Mouse (Mus musculus) G1E (cell line): ENCODE results near the gene Agl. TPM values are rescaled to one million over a fixed set of nuclear protein-coding genes. Genes with fewer than 3 reads are reported as not detected.

Experiments
- ATAC-seq: 2 replicates; pipeline ENCODE4 v1.8.0; 2016; ENCODE audit warnings: mild to moderate bottlenecking; ENCODE audit not compliant: insufficient number of reproducible peaks, poor library complexity, low FRiP score, severe bottlenecking; ENCODE audit errors: extremely low read depth
- DNase-seq: peaks from one replicate; pipeline ENCODE4 v3.0.0; 2012; ENCODE audit warnings: low spot score
- H3K27me3 ChIP-seq: 2 replicates; pipeline ENCODE4 v1.6.1; 2012; ENCODE audit warnings: mild to moderate bottlenecking, low read length, inconsistent platforms; ENCODE audit not compliant: insufficient read depth
- H3K36me3 ChIP-seq: replicated peaks from 2 replicates; pipeline ENCODE3; 2012; ENCODE audit warnings: mild to moderate bottlenecking, inconsistent platforms
- H3K4me1 ChIP-seq: 2 replicates; pipeline ENCODE4 v1.6.1; 2012; ENCODE audit warnings: low read depth, low read length, inconsistent platforms, mixed read lengths; ENCODE audit not compliant: insufficient read depth
- H3K4me3 ChIP-seq: 2 replicates; pipeline ENCODE4 v1.5.1; 2012; ENCODE audit warnings: low read depth, mild to moderate bottlenecking, inconsistent platforms, low read length, moderate library complexity, mixed read lengths
- H3K9me3 ChIP-seq: replicated peaks from 2 replicates; pipeline ENCODE4 v1.6.1; 2012; ENCODE audit warnings: inconsistent platforms
- CTCF ChIP-seq: IDR thresholded peaks from 2 replicates; pipeline ENCODE4 v1.5.1; 2012; ENCODE audit warnings: low read depth, low read length, inconsistent platforms, mixed read lengths
- GATA1 ChIP-seq: IDR thresholded peaks from 2 replicates; pipeline ENCODE4 v1.6.1; 2012; ENCODE audit warnings: borderline replicate concordance, low read length, inconsistent platforms, mixed read lengths
- GATA2 ChIP-seq: IDR thresholded peaks from 2 replicates; pipeline ENCODE4 v1.6.1; 2012; ENCODE audit warnings: low read depth, low read length, inconsistent platforms, borderline replicate concordance
- POLR2AphosphoS5 ChIP-seq: IDR thresholded peaks from 2 replicates; pipeline ENCODE4 v1.6.1; 2012; ENCODE audit warnings: low read depth, low read length, inconsistent platforms; ENCODE audit not compliant: insufficient replicate concordance
- TAL1 ChIP-seq: conservative IDR thresholded peaks from 2 replicates; pipeline ENCODE4 v1.6.1; 2012; ENCODE audit warnings: low read depth, low read length, inconsistent platforms, mixed read lengths
- polyA plus RNA-seq: library from polyadenylated mRNA; stranded (reverse); fragments of >175 nt; gene quantifications from 2 replicates; pipeline ENCODE4 v1.2.3, GENCODE M21; 2012
- total RNA-seq, 2 experiments: library from RNA; stranded (forward) in 1 of 2; stranded (reverse) in 1 of 2; fragments of 200-1000 nt in 1 of 2; fragments of >200 nt in 1 of 2; fragmentation: Nextera tagmentation in 1 of 2; gene quantifications; 2 replicates each; pipeline ENCODE4 v1.2.3; 2014 to 2017

Agl gene
- total and polyA plus RNA-seq, 3 experiments = 1.7 to 33.6 (median 15.1) TPM

DNA sequence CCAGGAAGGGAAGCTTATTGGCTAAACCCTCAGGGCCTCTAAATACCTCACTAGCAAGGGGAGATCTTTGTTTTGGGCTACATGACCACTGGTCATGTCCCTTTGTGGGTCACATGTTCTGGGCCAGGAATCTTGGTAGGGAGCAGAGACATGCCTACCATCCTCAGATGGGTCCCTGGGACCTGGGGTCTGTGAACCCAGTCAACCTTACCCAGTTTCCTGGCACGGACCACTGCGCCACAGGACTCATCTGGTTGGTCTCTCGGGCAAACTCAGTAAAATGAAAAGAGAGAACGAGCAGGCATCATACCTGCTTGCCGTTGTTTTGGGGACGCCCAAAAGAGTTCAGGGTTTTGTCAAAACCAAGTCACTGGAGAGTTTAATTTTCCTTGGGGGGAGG lies 26.3 kb upstream of the Agl start:
- Histone ChIP-seq H3K36me3 (no peaks in the 10 kb centered on the region), H3K4me3 (no peak overlapping the region), H3K4me1 (peaks cover 31% of the 10 kb centered on the region), H3K9me3 (no peaks in the 10 kb centered on the region), H3K27me3 (0 out of 2 replicates have a peak, but pooled peaks cover 2% of the 10 kb centered on the region)
- ATAC-seq (no peak), DNase-seq (no peak)
- TF ChIP-seq TAL1 (no peak), CTCF (no peak), GATA1 (no peak), GATA2 (no peak), POLR2AphosphoS5 (no peak)

DNA sequence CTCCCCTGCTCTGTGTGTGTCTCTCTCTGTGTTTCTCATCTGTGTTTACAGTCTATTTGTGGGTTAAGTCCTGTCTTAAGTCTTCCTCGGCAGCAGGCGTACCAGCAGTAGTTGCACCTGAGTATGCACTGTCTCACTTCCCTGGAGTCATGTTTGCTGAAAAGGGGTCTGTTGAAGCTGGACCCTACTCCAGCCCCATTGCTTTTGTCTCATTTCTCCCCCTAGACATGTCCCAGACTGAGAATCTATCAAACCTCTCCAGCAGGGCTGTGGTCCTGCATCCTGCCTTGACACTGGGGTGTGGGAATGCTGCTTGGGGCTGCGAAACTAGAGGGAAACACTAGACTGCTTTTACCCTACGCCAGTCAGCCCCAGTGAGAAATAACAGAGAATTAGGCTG lies 25.5 kb upstream of the Agl start:
- no peaks in the 10 kb centered on the region for H3K36me3 ChIP-seq
- no peaks in the 10 kb centered on the region for H3K9me3 ChIP-seq
- DNase-seq (no peak), ATAC-seq (no peak)
- TF ChIP-seq TAL1 (no peak), GATA1 (no peak), GATA2 (no peak)
- peaks cover 31% of the 10 kb centered on the region for H3K4me1 ChIP-seq
- H3K27me3 ChIP-seq = 0 out of 2 replicates have a peak, but pooled peaks cover 3% of the 10 kb centered on the region
- H3K4me3 ChIP-seq = no peak overlapping the region

DNA sequence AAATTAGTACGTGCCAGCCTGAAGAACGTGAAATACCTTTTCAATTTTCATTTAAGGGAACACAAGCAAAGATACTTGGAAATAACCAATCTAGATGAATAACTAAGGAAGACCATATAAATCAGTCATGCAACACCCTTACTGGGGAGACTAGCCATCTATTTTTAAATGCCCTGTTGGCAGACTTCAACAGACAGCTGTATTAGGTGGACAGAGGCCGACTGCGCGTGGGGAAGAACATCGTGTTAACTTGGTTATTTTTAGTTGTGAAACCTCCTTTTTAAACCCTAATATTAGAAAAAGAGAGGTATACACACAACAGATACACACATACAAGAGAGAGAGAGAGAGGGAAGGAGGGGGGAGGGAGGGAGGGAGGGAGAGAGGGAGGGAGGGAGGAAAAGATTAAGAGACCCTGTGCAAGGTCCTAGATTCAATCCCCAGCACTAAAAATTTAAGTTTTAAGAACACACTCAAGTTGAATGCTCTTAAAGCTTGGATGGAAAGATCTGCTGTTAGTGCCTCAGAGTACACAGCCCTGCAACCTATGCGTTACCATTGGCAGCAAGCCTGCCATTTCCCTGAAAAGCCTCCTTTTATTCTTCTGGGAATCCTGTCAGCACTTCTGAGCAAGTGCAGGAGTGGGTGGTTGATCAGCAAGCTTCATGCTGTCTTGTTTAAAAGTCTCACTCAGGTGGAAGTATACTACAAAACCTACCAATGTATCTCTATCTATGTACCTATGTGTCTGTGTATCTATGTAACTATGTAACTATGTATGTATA lies 24.8 kb upstream of the Agl start:
- peaks cover 34% of the 10 kb centered on the region for H3K4me1 ChIP-seq
- H3K36me3 ChIP-seq = no peaks in the 10 kb centered on the region
- H3K4me3 ChIP-seq = no peak overlapping the region
- peaks cover 6% of the 10 kb centered on the region; the same call in 1 of the 2 replicates for H3K27me3 ChIP-seq
- DNase-seq = no peak
- ATAC-seq = no peak
- no peaks in the 10 kb centered on the region for H3K9me3 ChIP-seq
- no peak for TF ChIP-seq CTCF
- TF ChIP-seq TAL1 = no peak
- no peak for TF ChIP-seq POLR2AphosphoS5
- no peak for TF ChIP-seq GATA1
- no peak for TF ChIP-seq GATA2

DNA sequence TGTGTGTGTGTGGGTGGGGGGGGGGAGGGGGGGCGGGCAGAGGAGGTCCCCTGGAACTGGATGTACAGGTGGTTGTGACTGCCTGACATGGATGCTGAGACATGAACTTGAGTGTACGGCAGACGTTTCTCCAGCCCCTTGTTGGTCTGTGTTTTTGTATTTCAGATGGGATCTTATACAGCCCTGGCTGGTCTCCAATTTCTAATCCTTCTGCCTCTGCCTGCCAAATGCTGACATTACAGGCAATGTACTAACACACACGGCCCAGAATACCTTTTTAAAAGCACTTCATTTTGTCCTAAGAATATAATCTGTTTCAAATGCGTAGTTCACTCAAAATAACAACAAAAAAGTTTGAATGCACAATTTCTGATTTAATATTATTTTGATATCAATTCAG lies 23.4 kb upstream of the Agl start:
- H3K4me1 ChIP-seq = peaks cover 26% of the 10 kb centered on the region
- H3K9me3 ChIP-seq = no peaks in the 10 kb centered on the region
- no peaks in the 10 kb centered on the region for H3K36me3 ChIP-seq
- no peak overlapping the region for H3K4me3 ChIP-seq
- TF ChIP-seq POLR2AphosphoS5 = no peak
- TF ChIP-seq CTCF = no peak
- no peak for TF ChIP-seq GATA1
- no peak for TF ChIP-seq GATA2
- no peak for TF ChIP-seq TAL1
- no peak for DNase-seq
- no peak for ATAC-seq
- H3K27me3 ChIP-seq = peaks cover 10% of the 10 kb centered on the region; the same call in 1 of the 2 replicates

DNA sequence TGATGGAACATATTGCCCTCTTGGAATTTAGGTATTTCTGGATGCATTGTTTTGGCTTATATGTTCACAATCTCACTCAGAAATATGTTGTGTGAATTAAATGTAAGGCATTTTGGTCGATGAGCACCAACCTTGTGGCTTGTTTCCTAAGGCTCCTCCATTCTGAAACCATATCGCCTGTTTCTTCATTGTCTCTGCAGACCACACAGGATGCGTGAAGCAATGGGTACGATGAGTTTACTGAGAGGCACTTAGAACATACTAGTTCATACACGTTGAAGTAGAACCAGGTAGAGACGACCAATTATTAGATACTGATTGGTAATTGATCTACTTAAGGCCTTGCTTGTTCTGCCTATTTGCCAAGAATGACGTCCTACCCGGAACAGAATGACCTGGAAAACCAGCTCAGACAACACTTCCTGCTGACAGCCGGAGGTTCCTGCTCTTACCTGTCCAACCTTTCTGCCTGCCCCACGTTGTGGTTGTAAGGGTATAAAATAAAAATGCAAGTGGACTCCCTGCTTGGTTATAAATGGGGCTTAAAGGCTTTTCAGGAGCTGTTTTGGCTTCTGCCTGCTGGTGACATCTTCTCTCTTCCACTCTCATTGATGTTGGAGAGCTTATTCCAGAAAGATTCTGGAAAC lies 21.4 kb upstream of the Agl start:
- no peaks in the 10 kb centered on the region for H3K36me3 ChIP-seq
- DNase-seq (no peak), ATAC-seq (no peak)
- TF ChIP-seq POLR2AphosphoS5 (no peak), TAL1 (no peak), GATA2 (no peak)
- H3K4me1 ChIP-seq = peaks cover 20% of the 10 kb centered on the region
- no peaks in the 10 kb centered on the region for H3K9me3 ChIP-seq
- no peak overlapping the region for H3K4me3 ChIP-seq
- peaks cover 18% of the 10 kb centered on the region; the same call in 1 of the 2 replicates for H3K27me3 ChIP-seq

DNA sequence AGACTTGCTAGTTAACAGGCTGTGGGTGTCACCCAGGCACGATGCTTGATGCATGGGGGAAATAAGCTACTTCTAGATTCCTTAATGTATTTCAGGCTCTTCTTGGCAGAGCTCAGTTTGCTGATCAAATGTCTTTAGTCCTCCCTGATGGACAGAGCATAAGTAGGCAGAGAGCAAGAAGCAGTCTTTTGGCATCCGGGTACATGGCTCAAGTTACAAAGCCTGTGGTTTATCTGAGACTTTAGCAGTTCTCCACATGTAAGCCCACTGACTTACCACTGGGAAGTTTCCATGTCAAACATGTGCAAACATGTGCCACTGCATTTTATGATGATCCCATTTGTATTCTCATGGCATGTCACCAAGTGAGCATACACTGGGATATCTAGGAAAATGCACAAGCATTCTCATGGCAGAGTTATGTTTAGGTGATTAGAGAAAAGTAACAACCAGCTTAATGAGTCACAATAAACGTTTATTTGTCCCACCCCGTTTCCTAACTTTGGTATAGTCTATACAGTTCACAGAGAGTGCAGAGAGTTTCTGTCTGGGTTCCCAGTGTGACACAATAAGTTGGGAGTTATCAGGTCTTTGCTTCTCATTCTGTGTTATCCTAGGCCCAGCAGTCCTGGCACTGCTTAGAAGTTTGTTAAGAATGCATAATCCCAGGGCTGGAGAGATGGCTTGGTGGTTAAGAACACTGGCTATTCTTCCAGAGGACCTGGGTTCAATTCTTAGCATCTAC lies 18.7 kb upstream of the Agl start:
- TF ChIP-seq POLR2AphosphoS5 (no peak), CTCF (no peak), GATA1 (no peak), TAL1 (no peak), GATA2 (no peak)
- Histone ChIP-seq H3K36me3 (no peaks in the 10 kb centered on the region), H3K27me3 (peaks cover 18% of the 10 kb centered on the region; the same call in 1 of the 2 replicates), H3K4me3 (no peak overlapping the region), H3K9me3 (no peaks in the 10 kb centered on the region), H3K4me1 (0 out of 2 replicates have a peak, but pooled peaks cover 6% of the 10 kb centered on the region)
- DNase-seq = no peak
- no peak for ATAC-seq
